10 mouse cellular contexts compared by ENCODE assay signal in the genomic region with DNA sequence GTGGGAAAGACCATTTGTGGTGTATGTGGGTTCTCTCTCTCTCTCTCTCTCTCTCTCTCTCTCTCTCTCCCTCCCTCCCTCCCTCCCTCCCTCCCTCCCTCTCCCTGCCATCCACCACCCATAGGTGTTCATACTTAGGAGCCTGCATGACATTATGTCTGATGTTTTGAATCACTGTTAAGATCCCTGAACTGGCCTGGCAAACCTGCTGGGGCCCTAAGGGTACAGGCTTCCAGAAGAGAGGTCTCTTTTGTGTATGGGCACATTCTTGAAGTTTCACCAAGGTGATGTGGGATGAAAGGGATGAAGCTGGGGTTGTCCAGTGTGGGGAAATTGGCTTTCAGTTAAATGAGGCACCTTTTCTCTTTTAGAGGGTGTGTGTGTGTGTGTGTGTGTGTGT.
DNase-seq lines count a peak whose midpoint lies in the region; ATAC-seq and TF ChIP-seq lines count a peak whose summit lies in the region.
"Had no signal": no experiment of that assay in that cellular context is flagged by ENCODE, and none has a peak within 500 bp of the region (broad histone marks: within the 10 kb centered on the region; RNA-seq: fewer than 3 reads in every experiment).

No protein-coding gene starts in this region.

- H3K27me3 ChIP-seq in heart, embryonic 13.5 days (replicated peaks), result no peaks in the 10 kb centered on the region
- H3K27me3 ChIP-seq in embryonic facial prominence, embryonic 13.5 days, result 0 out of 2 replicates have a peak, but pooled peaks cover 6% of the 10 kb centered on the region
- no peaks in the 10 kb centered on the region for H3K27me3 ChIP-seq in hindbrain, postnatal 0 days (ENCODE audit: insufficient read depth, low read length)
- H3K27me3 ChIP-seq in midbrain, postnatal 0 days (ENCODE audit: insufficient read depth, low read length), result no peaks in the 10 kb centered on the region

- intact Hi-C loops in heart, postnatal 36 days (cut with DNase I), result no loop called here

- H3K4me1 ChIP-seq in heart, embryonic 13.5 days, result peaks cover 11% of the 10 kb centered on the region
- H3K4me1 ChIP-seq in embryonic facial prominence, embryonic 13.5 days, result peaks cover 13% of the 10 kb centered on the region
- peaks cover 14% of the 10 kb centered on the region; the same call in 1 of the 2 replicates for H3K4me1 ChIP-seq in hindbrain, postnatal 0 days (ENCODE audit: insufficient read depth, low read length)
- H3K4me1 ChIP-seq in midbrain, postnatal 0 days (ENCODE audit: insufficient read depth, low read length), result no peaks in the 10 kb centered on the region

- peak overlapping the region; percentile 47; the same call in 1 of the 2 replicates for H3K4me3 ChIP-seq in heart, embryonic 13.5 days
- H3K4me3 ChIP-seq in embryonic facial prominence, embryonic 13.5 days, result no peak overlapping the region
- H3K4me3 ChIP-seq in hindbrain, postnatal 0 days (ENCODE audit: low read length), result no peak overlapping the region
- H3K4me3 ChIP-seq in midbrain, postnatal 0 days (ENCODE audit: low read depth, low read length), result no peak overlapping the region

- H3K9ac ChIP-seq in heart, embryonic 13.5 days, result no peak overlapping the region; the same call in 1 of the 2 replicates
- no peak overlapping the region for H3K9ac ChIP-seq in embryonic facial prominence, embryonic 13.5 days
- no peak overlapping the region for H3K9ac ChIP-seq in hindbrain, postnatal 0 days (replicated peaks; ENCODE audit: low read length)
- H3K9ac ChIP-seq in midbrain, postnatal 0 days (replicated peaks; ENCODE audit: low read length, poor library complexity, severe bottlenecking), result no peak overlapping the region
- H3K9ac ChIP-seq: liver, postnatal 0 days had no signal

- DNase-seq in heart, postnatal 36 days, result no peak
- no peak for DNase-seq in hindbrain, postnatal 0 days (ENCODE audit: low spot score)
- DNase-seq in midbrain, postnatal 0 days (ENCODE audit: low spot score), result no peak
- DNase-seq in right cerebral cortex, postnatal 36 days (ENCODE audit: low spot score in 2 of 2), result no peak
- DNase-seq in layer of hippocampus, adult 11-12 months (ENCODE audit: low spot score), result no peak
- no peak for DNase-seq in thymus, postnatal 36 days
- DNase-seq: layer of hippocampus, adult 9-11 months had no signal

- no peak for ATAC-seq in heart, embryonic 13.5 days (ENCODE audit: extremely low read depth, insufficient number of reproducible peaks, low FRiP score, low TSS enrichment)
- ATAC-seq in embryonic facial prominence, embryonic 13.5 days (ENCODE audit: insufficient number of reproducible peaks, insufficient read depth, low FRiP score, low TSS enrichment, low read depth), result no peak
- peak; percentile 39 for ATAC-seq in hindbrain, postnatal 0 days
- peak; percentile 1; the same call in 1 of the 2 replicates for ATAC-seq in midbrain, postnatal 0 days (ENCODE audit: low FRiP score)
- ATAC-seq: liver, postnatal 0 days had no signal

- TF ChIP-seq CTCF in hindbrain, postnatal 0 days (IDR thresholded peaks at IDR 0.05; ENCODE audit: low read depth), result no peak
- no peak for TF ChIP-seq CTCF in midbrain, postnatal 0 days (IDR thresholded peaks at IDR 0.05)

- H3K27ac ChIP-seq in heart, embryonic 13.5 days (replicated peaks), result peak overlapping the region; percentile 31; the same call in 1 of the 2 replicates
- no peak overlapping the region for H3K27ac ChIP-seq in embryonic facial prominence, embryonic 13.5 days
- 0 out of 2 replicates have a peak overlapping the region, but pooled peaks have one; percentile 32 for H3K27ac ChIP-seq in hindbrain, postnatal 0 days
- no peak overlapping the region for H3K27ac ChIP-seq in midbrain, postnatal 0 days (ENCODE audit: low read depth, low read length)

- H3K36me3 ChIP-seq in heart, embryonic 13.5 days, result no peaks in the 10 kb centered on the region
- no peaks in the 10 kb centered on the region for H3K36me3 ChIP-seq in embryonic facial prominence, embryonic 13.5 days
- H3K36me3 ChIP-seq in hindbrain, postnatal 0 days (ENCODE audit: insufficient read depth, low read length), result no peaks in the 10 kb centered on the region
- H3K36me3 ChIP-seq in midbrain, postnatal 0 days (ENCODE audit: insufficient read depth, low read length), result no peaks in the 10 kb centered on the region

- H3K9me3 ChIP-seq in heart, embryonic 13.5 days, result peaks cover 6% of the 10 kb centered on the region; the same call in 1 of the 2 replicates
- no peaks in the 10 kb centered on the region for H3K9me3 ChIP-seq in embryonic facial prominence, embryonic 13.5 days
- no peaks in the 10 kb centered on the region for H3K9me3 ChIP-seq in hindbrain, postnatal 0 days (ENCODE audit: low read length)
- no peaks in the 10 kb centered on the region for H3K9me3 ChIP-seq in midbrain, postnatal 0 days (ENCODE audit: low read length)

- H3K4me2 ChIP-seq in heart, embryonic 13.5 days, result peak overlapping the region; percentile 71
- H3K4me2 ChIP-seq in embryonic facial prominence, embryonic 13.5 days, result peak overlapping the region; percentile 61
- H3K4me2 ChIP-seq in hindbrain, postnatal 0 days (ENCODE audit: low read depth, low read length), result peak overlapping the region; percentile 58; the same call in 1 of the 2 replicates
- H3K4me2 ChIP-seq in midbrain, postnatal 0 days (ENCODE audit: low read depth, low read length, poor library complexity, severe bottlenecking), result peak overlapping the region; percentile 47; the same call in 1 of the 2 replicates

Comparison
In these comparisons a context has a peak if more than half of its experiments do, and no peak if none do; other contexts are left out.
1. ATAC-seq: peak in hindbrain, postnatal 0 days (single experiment) and midbrain, postnatal 0 days (single experiment); none in heart, embryonic 13.5 days (single experiment) and embryonic facial prominence, embryonic 13.5 days (single experiment).
2. H3K27ac ChIP-seq: peak in heart, embryonic 13.5 days (single experiment) and hindbrain, postnatal 0 days (single experiment); none in embryonic facial prominence, embryonic 13.5 days (single experiment) and midbrain, postnatal 0 days (single experiment).
3. Peak in every context shown above with its lines, with median percentiles within 50 percentile points of each other: H3K4me2 ChIP-seq.